Mouse (Mus musculus) spleen, adult 2 months (tissue): ENCODE measurements at regions not wholly inside any gene's neighbourhood (a gene's known extent, or its start where the extent isn't known, plus 50 kb on each side); places are given as distances from the start of the nearest gene placed in this dataset.

Experiments
- DNase-seq, 2 experiments: peaks; one replicate each; pipeline versions ENCODE4 v3.0.0 to v3.0.0-alpha.2; 2012 to 2021; ENCODE audit warnings: low spot score in 2 of 2, low read depth in 1 of 2
- H3K27ac ChIP-seq: fragments of 200-500 bp; 2 replicates; pipeline ENCODE4 v1.5.1; 2012; ENCODE audit warnings: low read length, inconsistent platforms; ENCODE audit not compliant: insufficient read depth
- H3K27me3 ChIP-seq: fragments of 200-500 bp; 2 replicates; pipeline ENCODE4 v1.6.1; 2012; ENCODE audit warnings: mild to moderate bottlenecking, moderate library complexity, low read length, inconsistent platforms; ENCODE audit not compliant: control insufficient read depth, insufficient read depth
- H3K36me3 ChIP-seq: fragments of 200-500 bp; 2 replicates; pipeline ENCODE4 v1.6.1; 2012; ENCODE audit warnings: mild to moderate bottlenecking, low read length, inconsistent platforms; ENCODE audit not compliant: control insufficient read depth, insufficient read depth
- H3K4me1 ChIP-seq: fragments of 200-500 bp; 2 replicates; pipeline ENCODE4 v1.6.1; 2011; ENCODE audit warnings: inconsistent platforms; ENCODE audit not compliant: control insufficient read depth, insufficient read depth, insufficient read length
- H3K4me3 ChIP-seq: fragments of 200-500 bp; 2 replicates; pipeline ENCODE4 v1.5.1; 2011; ENCODE audit warnings: mild to moderate bottlenecking, inconsistent platforms; ENCODE audit not compliant: insufficient read depth, insufficient read length; ENCODE audit errors: extremely low read depth
- CTCF ChIP-seq: fragments of 200-500 bp; IDR thresholded peaks from 2 replicates; pipeline ENCODE4 v1.5.1; 2011; ENCODE audit warnings: mild to moderate bottlenecking, inconsistent platforms; ENCODE audit not compliant: insufficient read depth, insufficient read length, insufficient replicate concordance; ENCODE audit errors: extremely low read depth
- POLR2A ChIP-seq: fragments of 200-500 bp; IDR thresholded peaks from 2 replicates; pipeline ENCODE4 v1.6.1; 2011; ENCODE audit warnings: low read depth, low read length, inconsistent platforms
- WGBS: fragments of 180-500 bp; shearing (Covaris S2); methylation state at CpG from one replicate; pipeline ENCODE4 v1.1.7; 2018; 5-methylcytosine and 5-hydroxymethylcytosine counted together

- no peak overlapping the region for H3K27ac ChIP-seq
- H3K36me3 ChIP-seq: no peaks in the 10 kb centered on the region
- TF ChIP-seq POLR2A (no peak), CTCF (no peak)
- DNase-seq: no peak
- H3K27me3 ChIP-seq: no peaks in the 10 kb centered on the region
- H3K4me1 ChIP-seq: no peaks in the 10 kb centered on the region
- WGBS: 91% methylated on average over 7 of the region's 7 CpGs
- no peak overlapping the region for H3K4me3 ChIP-seq
Observed at GRCm38 (mm10) chr17:15267721-15268120, 109.0 kb downstream of the Dll1 start.

GRCm38 (mm10) chr17:15259427-15260101, 117.1 kb downstream of the Dll1 start:
- H3K4me1 ChIP-seq: no peaks in the 10 kb centered on the region
- H3K36me3 ChIP-seq: no peaks in the 10 kb centered on the region
- H3K27me3 ChIP-seq: no peaks in the 10 kb centered on the region
- peak overlapping the region; percentile 32 for H3K27ac ChIP-seq
- no peak for TF ChIP-seq POLR2A
- no peak for TF ChIP-seq CTCF
- H3K4me3 ChIP-seq: no peak overlapping the region
- DNase-seq: no peak
- 87% methylated on average over 11 of the region's 11 CpGs for WGBS

GRCm38 (mm10) chr17:15255874-15256273, 120.8 kb downstream of the Dll1 start:
- Histone ChIP-seq H3K27me3 (no peaks in the 10 kb centered on the region), H3K36me3 (no peaks in the 10 kb centered on the region), H3K4me1 (no peaks in the 10 kb centered on the region), H3K4me3 (no peak overlapping the region), H3K27ac (no peak overlapping the region)
- no peak for DNase-seq
- 12% methylated on average over 2 of the region's 2 CpGs for WGBS
- TF ChIP-seq CTCF (no peak), POLR2A (no peak)

GRCm38 (mm10) chr17:15253785-15254184, 122.9 kb downstream of the Dll1 start:
- H3K27me3 ChIP-seq: no peaks in the 10 kb centered on the region
- DNase-seq: no peak
- no peak overlapping the region for H3K4me3 ChIP-seq
- TF ChIP-seq POLR2A: no peak
- TF ChIP-seq CTCF: no peak
- no peak overlapping the region for H3K27ac ChIP-seq
- no peaks in the 10 kb centered on the region for H3K4me1 ChIP-seq
- no peaks in the 10 kb centered on the region for H3K36me3 ChIP-seq
- WGBS: 92% methylated on average over 4 of the region's 4 CpGs

- Histone ChIP-seq H3K36me3 (no peaks in the 10 kb centered on the region), H3K27me3 (no peaks in the 10 kb centered on the region), H3K27ac (no peak overlapping the region), H3K4me3 (no peak overlapping the region), H3K4me1 (no peaks in the 10 kb centered on the region)
- 97% methylated on average over 1 of the region's 1 CpGs for WGBS
- TF ChIP-seq CTCF (no peak), POLR2A (no peak)
- DNase-seq: no peak
Observed at GRCm38 (mm10) chr17:15253271-15253670, 123.4 kb downstream of the Dll1 start.

DNA sequence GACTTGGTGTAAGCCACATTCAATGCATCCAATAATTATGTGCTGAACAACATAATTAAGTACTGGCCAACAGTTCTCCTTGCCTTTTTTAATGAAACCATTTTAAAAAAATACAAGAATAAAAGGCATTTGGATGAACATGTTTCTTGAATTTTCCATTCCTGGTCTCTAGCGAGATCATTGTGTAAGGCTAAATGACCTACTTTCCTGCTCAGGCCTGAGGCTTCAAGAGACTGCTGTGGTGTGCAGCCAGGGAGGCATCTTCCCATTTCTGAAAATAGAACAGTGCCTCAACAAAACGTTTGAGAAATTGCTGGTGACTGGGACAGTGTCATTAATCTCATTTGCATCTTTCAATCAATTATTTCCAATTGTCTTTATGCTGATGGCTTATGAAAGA, 124.5 kb downstream of the Dll1 start:
- WGBS: 45% methylated on average over 2 of the region's 2 CpGs
- no peaks in the 10 kb centered on the region for H3K36me3 ChIP-seq
- H3K27me3 ChIP-seq: no peaks in the 10 kb centered on the region
- H3K4me1 ChIP-seq: no peaks in the 10 kb centered on the region
- no peak overlapping the region for H3K4me3 ChIP-seq
- DNase-seq: no peak
- H3K27ac ChIP-seq: no peak overlapping the region
- TF ChIP-seq CTCF (no peak), POLR2A (no peak)

DNA sequence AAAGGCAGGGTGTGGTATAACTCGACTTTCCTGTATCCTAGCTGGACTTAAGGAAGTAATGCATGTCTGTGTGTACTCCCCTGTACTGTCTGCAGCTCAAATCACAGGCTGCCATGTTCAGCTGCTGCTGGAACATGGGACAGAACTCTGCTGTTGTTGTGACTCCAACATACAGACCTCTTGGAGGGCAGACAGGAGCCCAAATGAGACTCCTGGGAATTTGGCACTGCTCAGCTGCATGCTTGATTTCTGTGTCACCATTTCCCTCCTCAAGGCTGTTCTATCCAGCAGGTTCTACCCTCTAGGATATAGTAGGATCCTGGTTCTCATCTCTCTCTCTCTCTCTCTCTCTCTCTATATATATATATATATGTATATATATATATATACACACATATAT, 125.0 kb downstream of the Dll1 start:
- Histone ChIP-seq H3K27me3 (no peaks in the 10 kb centered on the region), H3K4me3 (no peak overlapping the region), H3K4me1 (no peaks in the 10 kb centered on the region), H3K36me3 (no peaks in the 10 kb centered on the region), H3K27ac (no peak overlapping the region)
- TF ChIP-seq POLR2A: no peak
- no peak for TF ChIP-seq CTCF
- WGBS: 66% methylated on average over 1 of the region's 1 CpGs
- no peak for DNase-seq
